Mouse (Mus musculus) CH12.LX (cell line): ENCODE measurements at regions not wholly inside any gene's neighbourhood (a gene's known extent, or its start where the extent isn't known, plus 50 kb on each side); places are given as distances from the start of the nearest gene placed in this dataset.

ENCODE experiments used
- DNase-seq: peaks from one replicate; pipeline ENCODE4 v3.0.0-alpha.2; 2013; ENCODE audit errors: extremely low read depth
- H3K27ac ChIP-seq: 2 replicates; pipeline ENCODE4 v1.5.1; 2012; ENCODE audit warnings: low read depth, mild to moderate bottlenecking, control low read depth, moderate library complexity; ENCODE audit not compliant: insufficient read depth
- H3K27me3 ChIP-seq: replicated peaks from 2 replicates; pipeline ENCODE3; 2012; ENCODE audit warnings: inconsistent platforms
- H3K36me3 ChIP-seq, 2 experiments: replicated peaks in 1 of 2; 2 replicates each; pipeline versions ENCODE3 to v1.6.1; 2012; ENCODE audit warnings: inconsistent platforms in 1 of 2, low read length in 1 of 2, mild to moderate bottlenecking in 1 of 2, mixed read lengths in 1 of 2, moderate library complexity in 1 of 2; ENCODE audit not compliant: control insufficient read depth in 1 of 2, insufficient read depth in 1 of 2
- H3K4me1 ChIP-seq, 2 experiments: 2 replicates each; pipeline ENCODE4 v1.6.1; 2012; ENCODE audit warnings: inconsistent platforms in 1 of 2, moderate library complexity in 1 of 2; ENCODE audit not compliant: insufficient read depth in 2 of 2, control insufficient read depth in 1 of 2
- H3K4me2 ChIP-seq: 2 replicates; pipeline ENCODE4 v1.6.1; 2012; ENCODE audit warnings: low read depth, mild to moderate bottlenecking, control low read depth; ENCODE audit not compliant: poor library complexity, insufficient read depth, severe bottlenecking
- H3K4me3 ChIP-seq, 3 experiments: fragments of 150-350 bp in 1 of 3; sonication (generic) in 1 of 3; replicated peaks in 1 of 3; 2 replicates each; pipeline versions ENCODE3 to v1.5.1; 2011 to 2012; ENCODE audit warnings: low read depth in 2 of 3, low read length in 2 of 3, mild to moderate bottlenecking in 2 of 3, moderate library complexity in 2 of 3, control low read depth in 1 of 3, improper control_type of control experiment in 1 of 3, inconsistent platforms in 1 of 3, mixed read lengths in 1 of 3; ENCODE audit not compliant: poor library complexity in 1 of 3
- H3K79me2 ChIP-seq: replicated peaks from 2 replicates; pipeline ENCODE4 v1.6.1; 2012; ENCODE audit warnings: mild to moderate bottlenecking, moderate library complexity; ENCODE audit not compliant: control insufficient read depth, poor library complexity, insufficient read depth, severe bottlenecking; ENCODE audit errors: extremely low read depth
- H3K9ac ChIP-seq: 2 replicates; pipeline ENCODE4 v1.6.1; 2012; ENCODE audit warnings: low read depth, mild to moderate bottlenecking, control low read depth, moderate library complexity; ENCODE audit not compliant: insufficient read depth
- H3K9me3 ChIP-seq: replicated peaks from 2 replicates; pipeline ENCODE3; 2012; ENCODE audit warnings: low read length, inconsistent platforms, mixed read lengths
- CHD2 ChIP-seq: IDR thresholded peaks from 2 replicates; pipeline ENCODE4 v1.6.1; 2011; ENCODE audit warnings: low read length, improper control_type of control experiment
- ELF1 ChIP-seq: IDR thresholded peaks from 2 replicates; pipeline ENCODE4 v1.6.1; 2014; ENCODE audit warnings: low read depth, mild to moderate bottlenecking, inconsistent platforms, low read length, improper control_type of control experiment
- EP300 ChIP-seq: IDR thresholded peaks from 2 replicates; pipeline ENCODE4 v1.6.1; 2011; ENCODE audit warnings: low read length, improper control_type of control experiment
- HCFC1 ChIP-seq: IDR thresholded peaks from 2 replicates; pipeline ENCODE4 v1.6.1; 2012; ENCODE audit warnings: low read depth, mild to moderate bottlenecking, inconsistent platforms, low read length, improper control_type of control experiment
- JUN ChIP-seq: IDR thresholded peaks from 2 replicates; pipeline ENCODE4 v1.6.1; 2011; ENCODE audit warnings: low read depth, mild to moderate bottlenecking, low read length, improper control_type of control experiment, moderate library complexity; ENCODE audit not compliant: insufficient read depth
- JUND ChIP-seq: conservative IDR thresholded peaks from 2 replicates; pipeline ENCODE4 v1.6.1; 2011; ENCODE audit warnings: low read depth, low read length, improper control_type of control experiment
- KAT2A ChIP-seq: IDR thresholded peaks from 2 replicates; pipeline ENCODE4 v1.6.1; 2012; ENCODE audit warnings: low read length, improper control_type of control experiment, inconsistent platforms; ENCODE audit not compliant: insufficient replicate concordance
- MAFK ChIP-seq: IDR thresholded peaks from 2 replicates; pipeline ENCODE4 v1.6.1; 2011; ENCODE audit warnings: low read length, improper control_type of control experiment; ENCODE audit not compliant: insufficient replicate concordance
- MAZ ChIP-seq: IDR thresholded peaks from 2 replicates; pipeline ENCODE4 v1.6.1; 2012; ENCODE audit warnings: low read depth, mild to moderate bottlenecking, inconsistent platforms, low read length, improper control_type of control experiment, moderate library complexity
- MEF2A ChIP-seq: IDR thresholded peaks from 2 replicates; pipeline ENCODE4 v1.6.1; 2014; ENCODE audit warnings: low read depth, mild to moderate bottlenecking, inconsistent platforms, low read length, improper control_type of control experiment, borderline replicate concordance
- MXI1 ChIP-seq: IDR thresholded peaks from 2 replicates; pipeline ENCODE4 v1.6.1; 2011; ENCODE audit warnings: mild to moderate bottlenecking, low read depth, low read length, improper control_type of control experiment
- NRF1 ChIP-seq: IDR thresholded peaks from 2 replicates; pipeline ENCODE4 v1.6.1; 2014; ENCODE audit warnings: low read depth, mild to moderate bottlenecking, inconsistent platforms, low read length, improper control_type of control experiment, moderate library complexity
- PAX5 ChIP-seq: IDR thresholded peaks from 2 replicates; pipeline ENCODE4 v1.6.1; 2012; ENCODE audit warnings: low read length, inconsistent platforms, mixed read lengths
- POLR2A ChIP-seq: IDR thresholded peaks from 2 replicates; pipeline ENCODE4 v1.6.1; 2011; ENCODE audit warnings: low read depth, mild to moderate bottlenecking, improper control_type of control experiment, low read length
- POLR2AphosphoS2 ChIP-seq: IDR thresholded peaks from 2 replicates; pipeline ENCODE4 v1.6.1; 2011; ENCODE audit warnings: low read depth, low read length, improper control_type of control experiment
- RAD21 ChIP-seq: IDR thresholded peaks from 2 replicates; pipeline ENCODE4 v1.6.1; 2011; ENCODE audit warnings: low read depth, mild to moderate bottlenecking, low read length, improper control_type of control experiment, moderate library complexity
- RCOR1 ChIP-seq: conservative IDR thresholded peaks from 2 replicates; pipeline ENCODE4 v1.6.1; 2012; ENCODE audit warnings: low read depth, mild to moderate bottlenecking, inconsistent platforms, low read length, improper control_type of control experiment
- SIN3A ChIP-seq: IDR thresholded peaks from 2 replicates; pipeline ENCODE4 v1.6.1; 2012; ENCODE audit warnings: low read length, improper control_type of control experiment, inconsistent platforms
- TBP ChIP-seq: conservative IDR thresholded peaks from 2 replicates; pipeline ENCODE4 v1.6.1; 2011; ENCODE audit warnings: low read depth, low read length, improper control_type of control experiment
- TCF12 ChIP-seq: IDR thresholded peaks from 2 replicates; pipeline ENCODE4 v1.6.1; 2014; ENCODE audit warnings: low read depth, mild to moderate bottlenecking, inconsistent platforms, low read length, improper control_type of control experiment
- UBTF ChIP-seq: IDR thresholded peaks from 2 replicates; pipeline ENCODE4 v1.6.1; 2012; ENCODE audit warnings: low read depth, mild to moderate bottlenecking, inconsistent platforms, low read length, improper control_type of control experiment, moderate library complexity
- USF1 ChIP-seq: IDR thresholded peaks from 2 replicates; pipeline ENCODE4 v1.6.1; 2014; ENCODE audit warnings: low read depth, mild to moderate bottlenecking, inconsistent platforms, low read length, improper control_type of control experiment
- ZMIZ1 ChIP-seq: IDR thresholded peaks from 2 replicates; pipeline ENCODE4 v1.6.1; 2012; ENCODE audit warnings: low read depth, mild to moderate bottlenecking, inconsistent platforms, low read length, improper control_type of control experiment
- ZNF384 ChIP-seq: IDR thresholded peaks from 2 replicates; pipeline ENCODE4 v1.6.1; 2012; ENCODE audit warnings: low read depth, low read length, improper control_type of control experiment, inconsistent platforms
- dilution Hi-C: fragments of 300-500 bp; cut with MboI; formaldehyde crosslinking; loops from 2 replicates; pipeline ENCODE4 v1.14.3; 2020; ENCODE audit warnings: low sequenced_read_pairs; ENCODE audit not compliant: extremely low pct_unique_long_range_greater_than_20kb, extremely low pct_ligation_motif_present
- in situ Hi-C: fragments of 300-500 bp; cut with MboI; formaldehyde crosslinking; loops from 3 replicates; pipeline ENCODE4 v1.14.3; 2019; ENCODE audit warnings: low sequenced_read_pairs, low pct_ligation_motif_present, low pct_unique_long_range_greater_than_20kb, mixed read lengths

- dilution Hi-C loops, result no loop called here
Observed at GRCm38 (mm10) chr5:106199061-106199460, 258.9 kb downstream of the Barhl2 start.

GRCm38 (mm10) chr5:106191141-106191540, 266.8 kb downstream of the Barhl2 start:
- Histone ChIP-seq H3K79me2 (no peaks in the 10 kb centered on the region), H3K9me3 (peaks cover 3% of the 10 kb centered on the region), H3K9ac (no peak overlapping the region), H3K27ac (no peak overlapping the region), H3K4me1 (peaks cover 0 to 5% of the 10 kb centered on the region in 2 experiments; a peak in 1 of 4 replicates), H3K4me2 (no peak overlapping the region), H3K36me3 (no peaks in the 10 kb centered on the region), H3K27me3 (no peaks in the 10 kb centered on the region), H3K4me3 (no peak overlapping the region)
- TF ChIP-seq RAD21 (no peak), MEF2A (no peak), MAFK (no peak), POLR2AphosphoS2 (no peak), MXI1 (no peak), MAZ (no peak), CHD2 (no peak), PAX5 (no peak), JUND (no peak), TBP (no peak), POLR2A (no peak), NRF1 (no peak), ZMIZ1 (no peak), HCFC1 (no peak), JUN (no peak), EP300 (no peak), TCF12 (no peak), SIN3A (no peak), USF1 (no peak), ZNF384 (no peak)
- no peak for DNase-seq
- dilution Hi-C loops (no loop called here), in situ Hi-C loops (no loop called here)

More at GRCm38 (mm10) chr5:106199061-106199460, 258.9 kb downstream of the Barhl2 start:
- peaks cover 0 to 5% of the 10 kb centered on the region in 2 experiments; a peak in 1 of 4 replicates for H3K4me1 ChIP-seq
- no peak overlapping the region for H3K4me2 ChIP-seq
- in situ Hi-C loops, result no loop called here
- H3K27me3 ChIP-seq, result no peaks in the 10 kb centered on the region
- H3K36me3 ChIP-seq, result no peaks in the 10 kb centered on the region
- no peaks in the 10 kb centered on the region for H3K79me2 ChIP-seq
- no peak overlapping the region for H3K4me3 ChIP-seq
- no peak overlapping the region for H3K9ac ChIP-seq
- TF ChIP-seq KAT2A (no peak), TBP (no peak), ELF1 (no peak), POLR2A (no peak), MAFK (no peak), RCOR1 (no peak), UBTF (no peak)
- peaks cover 3% of the 10 kb centered on the region for H3K9me3 ChIP-seq
- H3K27ac ChIP-seq, result no peak overlapping the region
- DNase-seq, result no peak
